Mouse (Mus musculus) olfactory bulb, adult 2 months (tissue): ENCODE measurements at regions not wholly inside any gene's neighbourhood (a gene's known extent, or its start where the extent isn't known, plus 50 kb on each side); places are given as distances from the start of the nearest gene placed in this dataset.

ENCODE experiments used
- CTCF ChIP-seq: fragments of 200-500 bp; IDR thresholded peaks from 2 replicates; pipeline ENCODE4 v1.5.1; 2012; ENCODE audit warnings: low read depth, mild to moderate bottlenecking, low read length, moderate library complexity; ENCODE audit not compliant: insufficient read depth
- POLR2A ChIP-seq: fragments of 200-500 bp; IDR thresholded peaks from 2 replicates; pipeline ENCODE4 v1.6.1; 2012; ENCODE audit warnings: mild to moderate bottlenecking, low read depth, low read length, moderate library complexity; ENCODE audit not compliant: insufficient read depth

DNA sequence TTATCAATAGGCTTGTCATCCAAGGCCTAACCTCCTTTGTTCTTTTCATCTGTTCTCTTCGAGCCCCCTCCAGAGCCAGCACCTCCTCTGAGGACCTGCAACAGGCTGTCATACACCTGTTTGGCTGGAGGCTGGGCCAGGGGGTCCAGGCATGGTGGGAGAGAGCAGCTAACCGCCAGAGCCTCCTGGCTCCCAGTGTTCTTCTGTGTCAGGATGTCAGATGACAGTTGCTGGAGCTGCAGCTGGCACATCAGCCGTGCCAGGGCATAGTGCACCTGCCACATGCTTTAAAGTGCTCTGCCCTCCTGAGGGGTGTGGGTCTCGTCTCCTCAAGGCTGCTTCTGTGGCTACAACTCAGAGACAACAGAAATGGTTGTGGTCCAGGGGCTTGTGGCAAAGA lies 298.5 kb upstream of the Mki67 start:
- no peak for TF ChIP-seq CTCF
- no peak for TF ChIP-seq POLR2A
